Mouse (Mus musculus): ENCODE measurements around the gene Pdss2.
"Not testable (repeated sequence)": the region's sequence is repeated elsewhere in the genome, so short reads cannot be mapped to it uniquely, and the experiment has no call there.

Pdss2 gene

GRCm38 (mm10) chr10:43242215-43242614 is 20.9 kb downstream of the Pdss2 start:
- no peak for DNase-seq (ENCODE audit: low spot score in 2 of 2)

DNA sequence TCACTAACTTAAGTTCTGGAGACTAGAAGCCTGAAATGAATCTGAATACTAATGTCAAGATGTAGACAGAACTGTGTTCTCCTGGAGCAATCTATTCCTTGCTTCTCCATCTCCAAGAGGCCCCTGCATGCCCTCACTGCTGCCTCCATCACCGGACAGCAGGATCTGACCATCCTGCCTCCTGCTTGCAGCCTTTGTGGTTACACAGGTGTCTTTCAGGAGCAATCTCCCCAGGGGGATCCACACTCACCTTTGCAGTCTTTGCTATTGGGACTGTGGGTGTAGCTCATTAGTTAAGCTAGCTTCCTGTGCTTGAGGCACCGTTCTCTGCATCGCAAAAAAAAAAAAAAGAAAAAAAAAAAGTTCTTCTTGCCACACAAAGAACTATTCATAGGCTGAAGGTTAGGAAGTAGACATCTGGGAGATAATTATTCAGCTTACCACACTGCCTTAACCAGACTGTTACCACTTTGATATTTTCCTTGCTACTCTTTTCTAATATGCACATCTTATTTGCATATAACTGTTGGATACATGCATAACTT is 23.0 kb downstream of the Pdss2 start:
- no peak for DNase-seq (ENCODE audit: low spot score in 2 of 2)

GRCm38 (mm10) chr10:43245461-43246200 is 24.3 kb downstream of the Pdss2 start:
- DNase-seq (ENCODE audit: low spot score in 2 of 2), result no peak

GRCm38 (mm10) chr10:43247994-43248393 is 26.7 kb downstream of the Pdss2 start:
- DNase-seq (ENCODE audit: low spot score in 2 of 2), result no peak

DNA sequence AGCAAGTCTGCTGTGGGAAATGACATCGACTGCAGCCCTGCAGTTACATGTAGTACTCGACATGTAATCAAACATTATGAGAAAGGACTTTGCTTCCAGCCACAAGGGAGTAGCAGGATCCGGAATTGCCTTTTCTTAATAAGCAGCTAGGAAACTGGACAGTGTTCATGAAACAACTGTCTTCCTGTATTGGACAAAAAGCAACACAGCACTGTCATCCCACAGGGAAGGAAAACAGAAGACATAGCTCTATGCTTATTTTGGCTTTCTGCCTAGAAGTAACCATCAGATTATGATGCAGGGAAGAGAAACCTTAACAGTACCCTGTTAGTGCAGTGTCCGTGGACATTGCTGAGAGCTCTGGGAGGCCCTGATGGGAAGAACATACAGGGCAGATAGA is 31.0 kb downstream of the Pdss2 start:
- no peak for DNase-seq (ENCODE audit: low spot score in 2 of 2)

DNA sequence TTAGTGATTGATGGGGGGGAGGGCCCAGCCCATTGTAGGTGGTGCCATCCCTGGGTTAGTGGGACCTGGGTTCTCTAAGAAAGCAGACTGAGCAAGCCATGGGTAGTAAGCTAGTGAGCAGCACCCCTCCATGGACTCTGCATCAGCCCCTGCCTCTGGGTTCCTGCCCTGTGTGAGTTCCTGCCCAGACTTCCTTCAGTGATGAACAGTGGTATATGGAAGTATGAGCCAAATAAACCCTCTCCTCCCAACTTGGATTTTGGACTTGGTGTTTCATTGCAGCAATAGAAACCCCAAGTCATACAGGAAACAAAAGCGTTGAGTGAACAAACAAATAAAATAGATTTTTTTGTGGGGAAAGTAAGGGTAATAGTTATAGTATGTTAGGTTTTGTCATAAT is 35.7 kb downstream of the Pdss2 start:
- not testable (repeated sequence) for DNase-seq (ENCODE audit: low spot score in 2 of 2)

GRCm38 (mm10) chr10:43257500-43257899 is 36.2 kb downstream of the Pdss2 start:
- DNase-seq (ENCODE audit: low spot score in 2 of 2), result not testable (repeated sequence)

DNA sequence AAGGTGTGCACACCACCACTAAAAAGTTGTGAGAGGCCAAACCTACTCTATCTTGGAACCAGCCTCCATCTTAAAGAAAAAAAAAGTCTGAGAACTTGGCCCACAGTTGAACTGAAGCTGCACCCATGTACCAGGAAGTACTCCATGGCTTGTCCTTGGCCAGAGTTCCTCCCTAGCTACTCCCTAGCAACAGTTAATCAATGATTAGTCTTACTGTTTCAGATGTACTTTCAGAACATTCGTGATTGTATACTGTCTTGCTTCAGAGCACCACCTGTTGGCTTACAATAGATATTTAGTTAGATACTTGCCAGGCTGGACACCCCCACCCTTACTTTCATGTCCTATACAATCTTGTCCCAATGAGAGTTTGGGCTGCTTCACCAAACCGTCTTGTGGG is 50.0 kb downstream of the Pdss2 start:
- DNase-seq (ENCODE audit: low spot score in 2 of 2), result no peak

DNA sequence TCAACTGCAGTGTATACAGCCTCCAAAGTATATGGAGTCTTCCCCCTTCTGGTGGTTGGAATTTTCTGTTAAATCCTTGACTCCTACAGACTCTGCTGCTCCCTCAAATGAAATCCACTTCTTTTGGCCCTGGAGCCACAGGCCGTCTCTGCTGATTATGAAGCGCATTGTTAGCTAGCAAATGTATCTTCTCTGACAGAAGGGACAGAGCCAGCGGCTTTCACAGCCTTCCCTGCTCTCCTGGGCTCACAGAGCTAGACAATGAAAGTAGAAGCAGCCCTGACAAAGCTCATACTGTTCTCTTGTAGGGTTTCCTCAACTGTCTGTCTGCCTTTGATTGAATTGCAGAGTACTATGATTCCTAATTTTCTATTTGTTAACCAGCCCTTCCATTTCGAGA is 51.1 kb downstream of the Pdss2 start:
- no peak for DNase-seq (ENCODE audit: low spot score in 2 of 2)

DNA sequence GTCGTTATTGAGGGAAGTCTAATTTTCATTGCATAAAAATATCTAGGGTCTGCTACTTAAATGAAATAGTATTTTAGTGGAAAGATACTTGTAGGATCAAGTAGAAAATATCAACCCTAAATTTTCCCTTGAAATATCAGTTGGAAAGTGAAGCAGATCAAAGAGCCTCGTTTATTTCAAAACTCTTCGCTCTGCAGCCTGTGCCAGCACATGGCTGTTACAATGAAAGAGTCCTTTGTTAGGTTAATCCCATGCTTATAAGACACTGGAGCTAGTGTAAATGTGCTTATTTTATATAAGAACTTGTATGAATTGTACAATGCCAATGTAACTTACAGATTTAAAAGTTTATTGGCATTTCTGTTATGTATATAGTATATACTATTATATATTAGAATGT is 51.8 kb downstream of the Pdss2 start:
- DNase-seq (ENCODE audit: low spot score in 2 of 2), result no peak

GRCm38 (mm10) chr10:43275446-43275845 is 54.2 kb downstream of the Pdss2 start:
- DNase-seq (ENCODE audit: low spot score in 2 of 2), result no peak

DNA sequence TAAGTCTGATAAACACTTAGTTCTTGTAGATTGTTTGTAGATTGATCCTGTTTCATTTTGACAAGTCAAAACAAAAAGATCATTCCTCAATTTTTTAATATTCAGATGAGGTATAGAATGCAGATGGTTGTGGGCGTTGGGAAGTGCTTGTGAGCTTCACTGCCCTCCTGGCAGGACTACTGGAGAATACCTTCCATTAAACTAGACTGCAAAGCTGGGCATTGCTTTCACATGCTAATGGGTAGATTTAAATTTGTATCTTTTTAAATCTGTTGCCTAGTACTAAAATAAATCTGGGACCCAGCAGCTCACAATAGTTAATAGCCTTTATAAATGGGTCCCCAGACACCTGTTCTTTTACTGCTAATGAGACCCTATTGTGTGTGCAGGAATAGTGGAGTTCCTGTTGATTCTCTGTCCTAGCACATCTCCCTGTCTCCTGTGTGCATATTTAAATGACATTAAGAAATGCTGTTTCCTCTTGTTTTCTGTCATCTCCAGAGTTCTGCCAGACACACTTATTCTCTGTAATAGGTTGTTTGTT is 54.9 kb downstream of the Pdss2 start:
- DNase-seq (ENCODE audit: low spot score in 2 of 2), result no peak

- no peak for DNase-seq (ENCODE audit: low spot score in 2 of 2)
These were observed 56.2 kb downstream of the Pdss2 start for GRCm38 (mm10) chr10:43277266-43278145.

- peak in 1 of 2 experiments; percentile 32 for DNase-seq (ENCODE audit: low spot score in 2 of 2)
These were observed 58.5 kb downstream of the Pdss2 start for GRCm38 (mm10) chr10:43279637-43280288.

GRCm38 (mm10) chr10:43285541-43285940 is 64.3 kb downstream of the Pdss2 start:
- peak in 1 of 2 experiments; percentile 29 for DNase-seq (ENCODE audit: low spot score in 2 of 2)

GRCm38 (mm10) chr10:43290638-43291230 is 69.4 kb downstream of the Pdss2 start:
- DNase-seq (ENCODE audit: low spot score in 2 of 2), result no peak

- DNase-seq (ENCODE audit: low spot score in 2 of 2), result no peak
These were observed 70.0 kb downstream of the Pdss2 start for GRCm38 (mm10) chr10:43291333-43291736.

DNA sequence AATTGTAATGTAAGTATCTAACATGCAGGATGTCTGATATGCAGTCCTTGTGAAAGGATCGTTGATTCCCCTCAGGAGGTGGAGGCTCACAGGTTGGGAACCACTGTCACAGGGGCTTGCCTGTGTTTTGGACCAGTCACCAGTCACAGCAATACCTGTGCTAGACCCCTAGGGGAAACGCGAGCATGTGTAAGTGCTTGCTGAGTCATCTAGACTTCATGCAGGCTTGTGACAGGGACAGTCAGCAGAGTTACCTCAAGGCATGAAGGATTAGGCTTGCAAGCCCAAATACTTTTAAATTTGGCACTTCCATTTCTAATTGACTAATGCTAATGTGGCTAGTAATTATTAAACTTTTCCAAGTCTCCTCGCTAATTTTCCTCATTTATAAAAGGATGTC is 71.2 kb downstream of the Pdss2 start:
- DNase-seq (ENCODE audit: low spot score in 2 of 2), result no peak

DNA sequence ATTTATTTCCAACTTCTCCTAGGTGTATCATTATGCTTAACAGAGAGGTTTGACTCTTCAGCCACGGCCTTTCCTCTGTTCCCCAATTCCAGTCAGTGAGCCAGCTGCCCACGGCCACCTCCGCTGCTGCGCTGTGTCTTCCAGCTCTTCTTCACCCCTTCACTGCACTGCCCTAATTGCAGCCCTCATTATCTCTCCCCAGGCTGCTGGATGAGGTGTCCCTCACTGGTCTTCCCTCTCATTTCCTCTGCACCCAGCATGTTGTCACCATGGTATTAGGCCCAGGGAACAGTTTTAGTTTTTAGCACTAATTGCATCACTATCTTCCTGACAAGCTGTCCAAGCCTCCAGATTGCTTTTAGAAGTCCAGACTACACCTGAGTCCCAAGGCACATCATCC is 73.0 kb downstream of the Pdss2 start:
- no peak for DNase-seq (ENCODE audit: low spot score in 2 of 2)

- no peak for DNase-seq (ENCODE audit: low spot score in 2 of 2)
These were observed 87.0 kb downstream of the Pdss2 start for GRCm38 (mm10) chr10:43308105-43308810.
